Mouse (Mus musculus) neural tube, embryonic 12.5 days (tissue): Measurements from ENCODE around the gene Gm30083. TPM values are rescaled to one million over a fixed set of nuclear protein-coding genes. Genes with fewer than 3 reads are reported as not detected.

ENCODE experiments used
- ATAC-seq: fragments of 200-750 bp; cut with Nextera tagmentation; 2 replicates; pipeline ENCODE4 v1.8.0; 2017; ENCODE audit warnings: low read depth, mild to moderate bottlenecking, moderate TSS enrichment, moderate library complexity; ENCODE audit not compliant: low FRiP score
- H3K27ac ChIP-seq: fragments of 300-500 bp; sonication (generic); 2 replicates; pipeline ENCODE4 v1.5.1; 2016
- H3K27me3 ChIP-seq: fragments of 300-500 bp; sonication (generic); replicated peaks from 2 replicates; pipeline ENCODE4 v1.6.1; 2016; ENCODE audit warnings: mild to moderate bottlenecking
- H3K36me3 ChIP-seq: fragments of 300-500 bp; sonication (generic); 2 replicates; pipeline ENCODE4 v1.6.1; 2016; ENCODE audit warnings: mild to moderate bottlenecking
- H3K4me1 ChIP-seq: fragments of 300-500 bp; sonication (generic); 2 replicates; pipeline ENCODE4 v1.6.1; 2016
- H3K4me2 ChIP-seq: fragments of 300-500 bp; sonication (generic); replicated peaks from 2 replicates; pipeline ENCODE4 v1.6.1; 2016; ENCODE audit warnings: mild to moderate bottlenecking
- H3K4me3 ChIP-seq: fragments of 300-500 bp; sonication (generic); 2 replicates; pipeline ENCODE4 v1.5.1; 2016
- H3K9ac ChIP-seq: fragments of 300-500 bp; sonication (generic); 2 replicates; pipeline ENCODE4 v1.6.1; 2016; ENCODE audit warnings: mild to moderate bottlenecking
- H3K9me3 ChIP-seq: fragments of 300-500 bp; sonication (generic); 2 replicates; pipeline ENCODE4 v1.6.1; 2016; ENCODE audit warnings: mild to moderate bottlenecking
- WGBS: fragments of 180-500 bp; shearing (Covaris S2); methylation state at CpG from one replicate; pipeline ENCODE4 v1.1.7; 2016; 5-methylcytosine and 5-hydroxymethylcytosine counted together
- polyA plus RNA-seq: library from polyadenylated mRNA; unstranded; fragments of >200 nt; fragmentation: Nextera tagmentation; extraction: Ambion mirVana; gene quantifications from 2 replicates; pipeline ENCODE4 v1.2.1, GENCODE M21; 2016

The Gm30083 gene
- not detected in 2 replicates for polyA plus RNA-seq

GRCm38 (mm10) chr14:34015063-34015462, at the start of gene Gm30083:
Gene Gm30083 (minus strand): TSS chr14:34015182.
- no peak within 1 kb of the TSS for H3K4me2 ChIP-seq
- H3K27ac ChIP-seq, result no peak within 1 kb of the TSS
- H3K9me3 ChIP-seq, result no peaks in the 10 kb centered on the region
- no peaks in the 10 kb centered on the region for H3K4me1 ChIP-seq
- H3K9ac ChIP-seq, result no peak within 1 kb of the TSS
- H3K27me3 ChIP-seq, result no peaks in the 10 kb centered on the region
- 81% methylated on average over 3 of the region's 3 CpGs for WGBS
- no peaks in the 10 kb centered on the region for H3K36me3 ChIP-seq
- ATAC-seq, result no peak
- H3K4me3 ChIP-seq, result no peak within 1 kb of the TSS

- 88% methylated on average over 6 of the region's 6 CpGs for WGBS
- ATAC-seq, result no peak
- H3K4me1 ChIP-seq, result no peaks in the 10 kb centered on the region
- no peak within 1 kb of the TSS for H3K27ac ChIP-seq
- no peak within 1 kb of the TSS for H3K4me2 ChIP-seq
- no peak within 1 kb of the TSS for H3K9ac ChIP-seq
- no peaks in the 10 kb centered on the region for H3K36me3 ChIP-seq
- no peaks in the 10 kb centered on the region for H3K9me3 ChIP-seq
- no peaks in the 10 kb centered on the region for H3K27me3 ChIP-seq
- H3K4me3 ChIP-seq, result no peak within 1 kb of the TSS
Observed at GRCm38 (mm10) chr14:34052516-34052915, 37.5 kb upstream of the Gm30083 start, which contains the start of gene Antxrl. Gene Antxrl (plus strand): TSS chr14:34052707.

- Histone ChIP-seq H3K36me3 (no peaks in the 10 kb centered on the region), H3K27ac (no peak overlapping the region), H3K4me2 (no peak overlapping the region), H3K9ac (no peak overlapping the region), H3K9me3 (no peaks in the 10 kb centered on the region), H3K27me3 (no peaks in the 10 kb centered on the region), H3K4me3 (no peak overlapping the region), H3K4me1 (no peaks in the 10 kb centered on the region)
- WGBS, result 76% methylated on average over 5 of the region's 5 CpGs
- no peak for ATAC-seq
Observed at GRCm38 (mm10) chr14:34050101-34050779, 35.3 kb upstream of the Gm30083 start.

- Histone ChIP-seq H3K9ac (no peak overlapping the region), H3K4me3 (no peak overlapping the region), H3K4me1 (no peaks in the 10 kb centered on the region), H3K36me3 (no peaks in the 10 kb centered on the region), H3K27me3 (no peaks in the 10 kb centered on the region), H3K4me2 (no peak overlapping the region), H3K27ac (no peak overlapping the region), H3K9me3 (no peaks in the 10 kb centered on the region)
- no peak for ATAC-seq
- WGBS, result 79% methylated on average over 3 of the region's 3 CpGs
Observed at GRCm38 (mm10) chr14:34043341-34043740, 28.4 kb upstream of the Gm30083 start.

GRCm38 (mm10) chr14:34041241-34041640, 26.3 kb upstream of the Gm30083 start:
- ATAC-seq, result no peak
- no peak overlapping the region for H3K9ac ChIP-seq
- H3K4me1 ChIP-seq, result no peaks in the 10 kb centered on the region
- H3K36me3 ChIP-seq, result no peaks in the 10 kb centered on the region
- H3K4me3 ChIP-seq, result no peak overlapping the region
- WGBS, result 87% methylated on average over 4 of the region's 4 CpGs
- H3K27me3 ChIP-seq, result no peaks in the 10 kb centered on the region
- H3K27ac ChIP-seq, result no peak overlapping the region
- H3K4me2 ChIP-seq, result no peak overlapping the region
- no peaks in the 10 kb centered on the region for H3K9me3 ChIP-seq

- Histone ChIP-seq H3K4me3 (no peak overlapping the region), H3K4me1 (no peaks in the 10 kb centered on the region), H3K27ac (no peak overlapping the region), H3K27me3 (no peaks in the 10 kb centered on the region), H3K36me3 (no peaks in the 10 kb centered on the region), H3K4me2 (no peak overlapping the region), H3K9me3 (no peaks in the 10 kb centered on the region), H3K9ac (no peak overlapping the region)
- 91% methylated on average over 8 of the region's 8 CpGs for whole genome bisulfite sequencing
- ATAC-seq, result no peak
Observed at GRCm38 (mm10) chr14:34033841-34034610, 19.0 kb upstream of the Gm30083 start.

GRCm38 (mm10) chr14:34026710-34027109, 11.7 kb upstream of the Gm30083 start:
- Histone ChIP-seq H3K36me3 (no peaks in the 10 kb centered on the region), H3K4me1 (no peaks in the 10 kb centered on the region), H3K9me3 (0 out of 2 replicates have a peak, but pooled peaks cover 5% of the 10 kb centered on the region), H3K4me2 (no peak overlapping the region), H3K27me3 (no peaks in the 10 kb centered on the region), H3K9ac (no peak overlapping the region), H3K4me3 (no peak overlapping the region), H3K27ac (no peak overlapping the region)
- WGBS, result 77% methylated on average over 2 of the region's 2 CpGs
- no peak for ATAC-seq

GRCm38 (mm10) chr14:34016938-34017337, 2.0 kb upstream of the Gm30083 start:
- no peaks in the 10 kb centered on the region for H3K4me1 ChIP-seq
- 87% methylated on average over 2 of the region's 2 CpGs for WGBS
- H3K4me3 ChIP-seq, result no peak overlapping the region
- H3K27ac ChIP-seq, result no peak overlapping the region
- no peak overlapping the region for H3K4me2 ChIP-seq
- H3K27me3 ChIP-seq, result no peaks in the 10 kb centered on the region
- no peak for ATAC-seq
- no peak overlapping the region for H3K9ac ChIP-seq
- H3K9me3 ChIP-seq, result no peaks in the 10 kb centered on the region
- no peaks in the 10 kb centered on the region for H3K36me3 ChIP-seq

- Histone ChIP-seq H3K9me3 (no peaks in the 10 kb centered on the region), H3K27ac (no peak within 1 kb of the TSS), H3K9ac (no peak within 1 kb of the TSS), H3K4me1 (no peaks in the 10 kb centered on the region), H3K4me2 (no peak within 1 kb of the TSS), H3K27me3 (no peaks in the 10 kb centered on the region), H3K4me3 (no peak within 1 kb of the TSS), H3K36me3 (no peaks in the 10 kb centered on the region)
- WGBS, result 96% methylated on average over 4 of the region's 4 CpGs
- ATAC-seq, result no peak
Observed at GRCm38 (mm10) chr14:34016381-34016780, 1.4 kb upstream of the Gm30083 start, which contains the start of gene Gm5460. Gene Gm5460 (plus strand): TSS chr14:34016758.

- 92% methylated on average over 5 of the region's 5 CpGs for WGBS
- no peaks in the 10 kb centered on the region for H3K27me3 ChIP-seq
- no peaks in the 10 kb centered on the region for H3K36me3 ChIP-seq
- H3K4me3 ChIP-seq, result no peak overlapping the region
- H3K4me1 ChIP-seq, result no peaks in the 10 kb centered on the region
- H3K27ac ChIP-seq, result no peak overlapping the region
- no peak overlapping the region for H3K4me2 ChIP-seq
- ATAC-seq, result no peak
- no peaks in the 10 kb centered on the region for H3K9me3 ChIP-seq
- H3K9ac ChIP-seq, result no peak overlapping the region
Observed at GRCm38 (mm10) chr14:34002358-34002757, 12.6 kb downstream of the Gm30083 start.

GRCm38 (mm10) chr14:34001445-34001844, 13.5 kb downstream of the Gm30083 start:
- no peak overlapping the region for H3K27ac ChIP-seq
- H3K9ac ChIP-seq, result no peak overlapping the region
- H3K9me3 ChIP-seq, result no peaks in the 10 kb centered on the region
- no peak overlapping the region for H3K4me3 ChIP-seq
- H3K27me3 ChIP-seq, result no peaks in the 10 kb centered on the region
- no peaks in the 10 kb centered on the region for H3K4me1 ChIP-seq
- no peak for ATAC-seq
- no peaks in the 10 kb centered on the region for H3K36me3 ChIP-seq
- H3K4me2 ChIP-seq, result no peak overlapping the region

GRCm38 (mm10) chr14:34000076-34000475, 14.9 kb downstream of the Gm30083 start:
- H3K4me3 ChIP-seq, result no peak overlapping the region
- no peak overlapping the region for H3K9ac ChIP-seq
- no peaks in the 10 kb centered on the region for H3K27me3 ChIP-seq
- no peaks in the 10 kb centered on the region for H3K36me3 ChIP-seq
- H3K9me3 ChIP-seq, result no peaks in the 10 kb centered on the region
- ATAC-seq, result no peak
- no peaks in the 10 kb centered on the region for H3K4me1 ChIP-seq
- no peak overlapping the region for H3K27ac ChIP-seq
- H3K4me2 ChIP-seq, result no peak overlapping the region
